Mouse (Mus musculus) Muller cell, postnatal 12 days (primary cell): ENCODE measurements at regions not wholly inside any gene's neighbourhood (a gene's known extent, or its start where the extent isn't known, plus 50 kb on each side); places are given as distances from the start of the nearest gene placed in this dataset.

ENCODE experiments used
- DNase-seq: peaks from one replicate; pipeline ENCODE4 v3.0.0-alpha.2; 2015; ENCODE audit errors: inconsistent ontology term

- no peak for DNase-seq
These were observed 313.6 kb downstream of the Klf5 start for GRCm38 (mm10) chr14:99612114-99612513.

- DNase-seq = no peak
These were observed 316.3 kb downstream of the Klf5 start for GRCm38 (mm10) chr14:99614748-99615147.

- no peak for DNase-seq
These were observed 318.3 kb downstream of the Klf5 start for GRCm38 (mm10) chr14:99616655-99617335.

- DNase-seq = no peak
These were observed 318.9 kb downstream of the Klf5 start for GRCm38 (mm10) chr14:99617374-99617773.

GRCm38 (mm10) chr14:99621538-99621937 is 323.0 kb downstream of the Klf5 start:
- DNase-seq = no peak

- DNase-seq = no peak
These were observed 326.2 kb downstream of the Klf5 start for GRCm38 (mm10) chr14:99624380-99625327.

GRCm38 (mm10) chr14:99627615-99628014 is 329.1 kb downstream of the Klf5 start:
- DNase-seq = no peak

GRCm38 (mm10) chr14:99631092-99631491 is 332.6 kb downstream of the Klf5 start:
- peak; percentile 36 for DNase-seq

GRCm38 (mm10) chr14:99632444-99632843 is 334.0 kb downstream of the Klf5 start:
- DNase-seq = peak; percentile 33

GRCm38 (mm10) chr14:99635556-99636150 is 337.2 kb downstream of the Klf5 start:
- DNase-seq = no peak

GRCm38 (mm10) chr14:99641475-99642453 is 343.3 kb downstream of the Klf5 start:
- peak; percentile 76 for DNase-seq

- DNase-seq = no peak
These were observed 347.8 kb downstream of the Klf5 start for GRCm38 (mm10) chr14:99646323-99646722.

GRCm38 (mm10) chr14:99674399-99674798 is 375.9 kb downstream of the Klf5 start:
- peak; percentile 71 for DNase-seq

GRCm38 (mm10) chr14:99687062-99687806 is 388.7 kb downstream of the Klf5 start:
- DNase-seq = no peak

GRCm38 (mm10) chr14:99688415-99688814 is 389.9 kb downstream of the Klf5 start:
- no peak for DNase-seq

- DNase-seq = no peak
These were observed 397.8 kb downstream of the Klf5 start for GRCm38 (mm10) chr14:99696301-99696700.

- DNase-seq = no peak
These were observed 401.1 kb downstream of the Klf5 start for GRCm38 (mm10) chr14:99699545-99699944.

- DNase-seq = no peak
These were observed 407.5 kb downstream of the Klf5 start for GRCm38 (mm10) chr14:99706004-99706403.

GRCm38 (mm10) chr14:99708066-99708465 is 409.6 kb downstream of the Klf5 start:
- DNase-seq = no peak

GRCm38 (mm10) chr14:99709764-99710163 is 411.3 kb downstream of the Klf5 start:
- DNase-seq = no peak
